Mouse (Mus musculus) ovary, postnatal 10 days (tissue): ENCODE measurements around the gene Lrrc19.
"Not testable (repeated sequence)": the region's sequence is repeated elsewhere in the genome, so short reads cannot be mapped to it uniquely, and the experiment has no call there.

Experiments used
- DNase-seq: peaks from one replicate; pipeline ENCODE4 v3.0.0; 2022; ENCODE audit warnings: low spot score

Lrrc19 gene

DNA sequence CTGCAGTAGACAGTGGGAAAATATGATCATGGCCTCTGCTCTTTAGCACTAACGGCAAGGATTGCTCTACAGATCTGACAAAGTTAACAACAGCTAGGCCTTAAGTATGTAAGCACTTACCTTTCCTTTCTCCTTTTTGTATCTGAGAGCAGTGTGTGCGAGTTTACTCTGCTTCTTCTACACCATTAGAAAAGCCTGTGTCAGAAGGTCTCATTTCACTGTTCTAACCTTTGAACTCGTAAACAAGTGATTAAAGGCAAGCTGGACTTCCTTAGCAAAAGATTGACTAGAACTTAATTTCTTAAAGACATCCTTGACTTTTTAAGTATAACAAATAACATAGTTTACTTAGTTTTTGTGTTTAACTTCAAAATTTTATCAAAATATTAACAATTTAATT is at the start of gene Lrrc19:
TSS of gene Lrrc19 (minus strand) at position 225 of the 400 bp plus-strand sequence.
- DNase-seq = no peak

DNA sequence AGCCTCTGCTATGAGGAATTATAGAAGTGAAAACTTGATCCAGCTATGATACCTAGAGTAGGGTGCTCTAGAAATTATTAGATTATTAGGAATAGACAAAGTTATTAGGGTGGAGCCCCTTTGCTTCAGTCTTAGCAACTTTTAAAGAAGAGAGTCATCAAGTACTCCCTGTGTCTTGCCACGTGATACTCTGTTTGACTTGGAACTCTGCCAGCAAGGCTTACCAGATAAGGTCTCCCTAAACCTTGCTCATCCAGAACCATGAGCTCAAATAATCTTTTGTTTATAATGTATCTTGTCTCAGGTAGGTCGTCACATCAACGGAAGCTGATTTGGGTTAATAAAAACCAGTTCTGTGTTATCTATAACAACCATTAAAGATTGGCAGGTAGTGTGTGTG is 46.4 kb upstream of the Lrrc19 start:
- DNase-seq = no peak

DNA sequence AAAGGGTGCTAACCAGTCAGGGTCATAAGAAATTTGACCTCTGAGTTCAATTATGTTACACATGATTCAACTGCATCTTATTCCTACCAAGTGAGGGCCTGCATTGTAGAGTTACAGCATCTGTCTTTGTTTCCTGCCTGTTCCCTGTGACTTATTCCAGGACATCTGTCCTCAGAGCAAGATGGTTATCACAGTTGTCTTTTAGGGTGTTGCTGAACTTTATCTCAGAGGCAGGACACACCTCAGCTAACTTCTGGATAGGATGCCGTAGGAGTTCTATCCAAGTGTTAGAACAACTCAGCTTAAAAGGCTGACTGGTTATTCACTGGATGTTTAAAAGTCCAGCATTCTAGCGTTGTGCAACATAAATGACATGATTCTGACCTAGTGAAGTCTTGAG is 42.2 kb upstream of the Lrrc19 start:
- DNase-seq = no peak

DNA sequence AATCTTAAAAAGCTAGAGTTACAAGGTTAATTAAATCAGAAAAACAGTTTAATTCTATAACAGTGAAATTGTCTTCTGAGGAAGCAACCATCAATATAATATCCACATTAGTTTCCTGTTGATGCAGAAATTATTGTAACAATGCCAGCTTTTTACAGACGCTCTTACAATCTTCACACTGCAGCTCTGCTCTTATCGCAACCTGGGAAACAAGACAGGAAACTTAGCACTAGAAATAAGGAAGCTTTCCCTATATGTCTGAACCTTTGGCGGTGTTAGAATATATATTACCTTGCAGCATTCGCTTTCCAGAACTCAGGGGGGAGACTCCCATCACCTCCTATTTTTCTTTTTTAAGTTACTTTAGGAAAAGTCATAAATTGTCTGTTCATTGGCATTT is 41.1 kb upstream of the Lrrc19 start:
- DNase-seq = no peak

DNA sequence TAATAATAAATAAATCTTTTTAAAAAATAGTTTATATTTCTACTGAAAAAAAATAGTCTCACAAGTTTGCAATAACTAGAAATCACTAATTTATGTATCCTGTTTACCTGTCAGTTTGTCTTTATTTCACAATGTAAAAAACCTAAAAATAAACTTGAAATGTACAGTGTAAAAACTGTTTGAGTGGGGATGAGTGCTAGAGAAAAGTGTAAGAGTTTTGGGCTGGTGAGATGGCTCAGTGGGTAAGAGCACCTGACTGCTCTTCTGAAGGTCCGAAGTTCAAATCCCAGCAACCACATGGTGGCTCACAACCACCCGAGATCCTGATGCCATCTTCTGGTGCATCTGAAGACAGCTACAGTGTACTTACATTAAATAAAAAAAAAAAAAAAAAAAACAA is 39.9 kb upstream of the Lrrc19 start:
- not testable (repeated sequence) for DNase-seq

DNA sequence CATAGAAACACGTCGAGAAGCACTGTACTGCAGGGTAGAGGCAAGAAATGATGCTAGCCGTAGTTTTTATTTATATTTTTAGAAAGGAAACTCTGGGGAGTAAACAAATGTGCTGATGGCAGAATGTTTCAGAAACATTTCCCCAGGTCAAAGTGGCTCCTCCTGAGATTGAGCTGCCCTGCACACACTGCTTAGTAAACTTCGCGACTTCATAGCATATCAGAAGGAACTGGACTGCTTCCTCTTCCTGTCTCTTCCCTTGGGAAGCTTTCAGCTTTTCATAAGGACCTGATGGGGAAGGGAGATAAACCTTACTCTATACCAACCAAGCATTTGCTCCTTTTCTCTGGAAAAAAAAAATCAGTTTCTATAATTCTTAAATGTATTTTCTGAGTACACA is 33.4 kb upstream of the Lrrc19 start:
- DNase-seq = no peak

DNA sequence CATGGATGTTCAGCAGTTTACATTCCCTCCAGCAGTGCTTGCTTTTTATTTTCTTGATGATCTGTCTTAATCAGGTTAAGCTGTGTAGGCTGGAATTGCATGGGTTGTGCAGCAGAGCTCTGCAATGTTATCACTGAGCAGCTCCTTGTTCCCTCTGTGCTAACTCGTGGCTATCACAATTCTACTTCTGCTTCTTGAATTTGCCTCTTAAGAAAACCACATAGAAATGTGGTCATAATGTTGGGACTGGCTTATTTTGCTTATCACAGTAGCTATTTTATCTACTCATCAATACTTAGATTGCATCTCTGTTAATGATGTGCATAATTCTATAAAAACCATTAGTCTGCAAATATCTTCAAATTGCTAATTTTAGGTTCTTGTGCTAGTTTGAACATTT is 32.1 kb upstream of the Lrrc19 start:
- no peak for DNase-seq

DNA sequence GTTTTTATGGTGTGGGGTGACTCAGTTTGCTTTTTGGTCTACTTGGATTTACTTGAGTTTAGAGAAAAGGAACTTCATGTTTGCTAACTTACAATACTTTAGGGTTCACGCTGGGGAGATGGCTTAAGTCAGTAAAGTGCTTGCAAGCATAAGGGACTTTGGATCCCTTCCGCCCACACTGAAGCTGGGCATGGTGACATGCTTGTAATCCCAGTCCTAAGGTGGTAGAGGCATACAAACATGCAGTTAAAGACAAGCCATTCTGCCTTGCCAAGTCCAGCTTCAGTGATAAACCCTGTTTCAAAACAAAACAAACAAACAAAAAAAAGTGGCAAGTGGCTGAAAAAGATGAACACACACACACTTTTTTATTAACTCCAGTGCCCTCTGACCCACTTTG is 31.2 kb upstream of the Lrrc19 start:
- no peak for DNase-seq

DNA sequence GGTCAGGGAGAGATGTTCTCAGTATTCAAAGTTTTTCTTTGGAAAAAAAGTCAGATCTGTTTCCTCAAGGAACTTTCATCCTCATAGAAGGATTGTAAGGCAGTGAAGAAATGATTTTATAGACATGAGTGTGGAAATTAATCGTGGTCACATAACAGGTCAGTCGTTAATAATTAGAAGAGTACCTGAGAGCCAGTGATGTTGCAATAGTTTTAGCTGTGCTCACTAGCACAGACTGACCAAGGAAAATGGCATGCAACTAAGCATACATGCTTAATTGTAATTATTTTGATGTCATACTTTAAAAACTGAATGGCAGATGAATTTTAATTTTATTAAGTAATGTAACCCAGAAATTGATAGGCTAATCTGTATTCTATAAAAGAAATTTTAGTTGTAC is 30.7 kb upstream of the Lrrc19 start:
- DNase-seq = no peak

DNA sequence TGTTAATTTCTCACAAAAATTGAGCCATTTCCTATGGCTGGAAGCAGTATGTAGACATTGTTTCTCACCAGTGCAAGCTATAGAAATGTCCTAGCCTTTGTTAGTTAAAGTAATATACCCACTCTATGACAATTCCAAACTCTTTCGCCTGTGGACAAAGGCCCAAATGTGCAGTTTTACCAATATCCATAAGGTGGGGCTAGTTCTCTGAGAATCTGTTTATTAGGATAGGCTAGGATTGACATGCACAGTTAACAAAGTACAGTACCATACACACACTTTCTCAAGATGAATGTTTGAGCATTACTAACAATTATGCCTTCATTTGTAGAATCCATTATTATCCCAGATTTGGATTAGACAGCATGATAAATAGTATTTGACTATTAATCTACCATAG is 19.8 kb upstream of the Lrrc19 start:
- no peak for DNase-seq

DNA sequence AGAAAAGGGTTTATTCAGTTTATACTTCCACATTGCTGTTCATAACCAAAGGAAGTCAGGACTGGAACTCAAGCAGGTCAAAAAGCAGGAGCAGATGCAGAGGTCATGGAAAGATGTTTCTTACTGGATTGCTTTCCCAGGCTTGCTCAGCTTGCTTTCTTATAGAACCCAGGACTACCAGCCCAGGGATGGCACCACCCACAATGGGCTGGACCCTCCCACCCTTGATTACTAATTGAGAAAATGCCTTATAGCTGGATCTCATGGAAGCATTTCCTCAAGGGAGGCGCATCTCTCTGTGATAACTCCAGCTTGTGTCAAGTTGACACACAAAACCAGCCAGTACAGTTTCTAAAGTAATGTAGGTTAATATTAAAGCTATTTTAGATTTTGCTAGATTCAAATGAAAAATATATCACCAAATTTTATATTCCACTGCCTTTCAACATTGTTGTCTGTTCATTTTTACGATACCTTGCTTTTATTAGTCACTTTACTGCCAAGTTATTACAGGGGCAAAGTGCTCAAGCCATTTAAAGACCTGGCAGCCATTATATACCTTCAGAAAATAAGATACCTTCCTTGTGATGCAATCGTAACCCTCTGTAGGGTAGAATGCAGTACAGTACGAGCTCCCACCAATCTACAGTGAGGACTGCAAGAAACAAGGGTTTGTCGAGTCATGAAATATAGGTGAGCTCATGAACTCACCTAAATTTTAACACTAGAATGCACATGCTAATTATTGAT is 657 bp upstream of the Lrrc19 start:
- DNase-seq = not testable (repeated sequence)

DNA sequence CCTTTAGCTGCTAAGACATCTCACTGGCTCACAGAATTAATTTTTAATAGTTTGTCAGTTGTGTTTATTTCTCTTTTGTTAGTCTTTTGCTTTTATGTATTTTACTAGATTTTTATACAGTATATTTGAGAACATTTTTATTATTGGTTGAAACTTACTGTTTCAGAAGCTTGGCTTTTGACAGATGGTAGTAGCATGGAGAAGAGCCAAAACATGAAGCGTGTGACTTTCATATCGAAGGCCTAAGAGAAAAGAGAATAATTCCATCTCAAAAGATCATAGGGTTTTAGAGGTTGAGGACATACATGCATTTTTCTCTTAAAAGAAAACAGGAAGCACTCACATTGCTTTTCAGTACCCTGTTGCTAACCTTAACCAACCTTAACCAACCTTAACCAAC is 6.8 kb downstream of the Lrrc19 start:
- DNase-seq = no peak

DNA sequence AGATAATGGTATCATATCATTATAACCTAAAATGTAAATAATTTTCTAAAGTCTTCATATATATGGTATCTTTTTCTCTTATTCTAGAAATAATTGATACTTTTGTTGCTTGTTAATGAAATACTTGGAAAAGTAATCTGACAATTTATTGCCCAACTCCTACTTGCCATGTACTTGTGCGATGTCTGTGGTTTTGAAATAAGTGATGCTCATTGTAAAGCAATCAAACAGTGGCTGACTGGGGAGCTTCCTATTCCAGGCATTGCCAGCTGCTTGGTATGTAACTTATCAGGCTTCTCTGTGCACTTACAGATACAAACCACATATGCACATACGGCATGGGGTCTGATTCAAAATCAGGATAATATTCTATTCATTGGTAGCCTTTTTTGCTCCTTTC is 29.9 kb downstream of the Lrrc19 start:
- no peak for DNase-seq

DNA sequence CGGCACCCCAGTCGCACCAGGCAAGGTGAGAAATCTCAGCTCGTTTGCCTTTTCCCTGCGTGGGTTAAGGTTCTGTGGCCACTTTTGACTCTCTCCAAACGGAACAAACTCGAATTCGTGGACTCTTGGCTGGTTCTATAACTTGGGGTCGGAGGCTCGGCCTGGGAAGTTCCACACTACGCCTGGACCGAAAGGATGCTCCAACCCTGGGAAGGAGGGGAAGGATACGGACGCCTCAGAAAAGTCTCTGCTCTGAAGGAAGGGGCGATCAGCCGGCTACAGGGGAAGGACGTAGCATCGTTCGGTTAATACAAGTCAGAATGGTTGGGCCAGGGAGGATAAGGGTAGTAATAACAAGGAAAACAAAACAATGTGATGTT is 35.3 kb downstream of the Lrrc19 start:
- no peak for DNase-seq

DNA sequence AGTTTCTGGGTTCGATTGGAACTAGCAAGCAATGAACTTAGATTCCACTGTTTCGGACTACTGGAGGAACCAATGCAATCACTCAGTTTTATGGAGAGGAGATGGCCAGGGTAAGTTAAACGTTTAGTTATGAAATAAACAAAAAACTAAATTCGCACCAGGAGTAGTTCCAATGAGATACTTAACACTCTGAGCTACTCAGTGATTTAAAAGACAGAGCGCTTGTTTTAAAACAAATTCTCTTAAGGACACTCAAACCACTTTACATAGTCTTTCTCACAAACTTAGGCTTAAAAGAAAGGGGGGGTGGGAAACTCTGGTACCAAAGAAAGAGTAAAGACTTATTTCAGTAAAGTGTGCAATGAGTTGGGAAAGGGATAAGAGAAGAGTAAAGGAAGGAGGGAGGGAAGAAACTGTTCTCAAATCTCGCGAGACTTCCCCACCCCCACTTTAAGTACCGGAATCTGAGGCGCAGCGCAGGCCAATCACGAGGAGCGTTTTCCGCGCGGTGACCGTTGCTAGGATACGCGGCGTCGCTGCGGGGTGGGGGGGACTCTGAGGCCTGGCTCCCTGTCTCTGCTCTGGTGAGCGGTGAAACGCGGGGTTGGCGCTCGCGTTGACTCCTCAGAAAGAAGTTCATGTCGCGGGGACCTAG is 35.8 kb downstream of the Lrrc19 start, which contains the start of gene Ift74:
TSS of gene Ift74 (plus strand) at position 520 of the 655 bp plus-strand sequence.
- DNase-seq = peak; percentile 71

DNA sequence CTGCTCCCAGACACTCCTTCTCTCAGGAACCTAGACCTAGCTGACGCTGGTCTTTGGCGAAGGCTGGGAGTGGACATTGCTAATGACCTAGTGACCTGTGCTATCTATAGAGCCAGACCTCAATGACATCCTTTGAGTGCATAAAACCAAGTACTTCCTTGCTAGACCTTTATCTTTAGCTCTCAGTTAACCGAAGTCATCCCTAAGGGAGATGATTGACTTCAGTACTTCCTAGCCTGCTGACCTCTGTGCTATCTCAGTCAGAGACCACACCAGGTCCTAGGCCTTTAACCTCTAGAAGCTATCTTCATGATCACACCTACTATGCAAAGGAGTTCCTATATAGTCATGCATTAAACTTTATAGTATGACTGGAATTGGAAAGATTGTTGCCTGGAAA is 39.6 kb downstream of the Lrrc19 start:
- no peak for DNase-seq

DNA sequence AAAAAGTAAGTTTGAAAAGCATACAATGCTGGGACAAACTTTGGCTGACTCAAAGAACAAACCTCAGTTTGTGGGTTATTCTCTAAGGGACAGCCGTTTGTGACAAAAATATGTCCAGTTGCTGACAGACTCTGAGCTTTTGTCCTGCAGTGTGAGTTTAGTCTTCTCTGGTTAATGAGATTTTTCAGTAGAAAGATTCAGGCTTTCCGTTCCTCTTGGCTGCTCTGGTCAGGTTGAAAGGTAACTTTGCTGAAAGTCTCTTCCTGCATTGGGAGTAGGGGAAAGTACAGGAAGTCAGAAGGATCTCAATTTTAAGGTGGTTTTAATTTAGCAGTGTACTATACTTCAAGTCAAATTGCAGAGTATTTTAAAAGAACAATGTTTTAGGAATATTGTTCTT is 44.4 kb downstream of the Lrrc19 start:
- no peak for DNase-seq

DNA sequence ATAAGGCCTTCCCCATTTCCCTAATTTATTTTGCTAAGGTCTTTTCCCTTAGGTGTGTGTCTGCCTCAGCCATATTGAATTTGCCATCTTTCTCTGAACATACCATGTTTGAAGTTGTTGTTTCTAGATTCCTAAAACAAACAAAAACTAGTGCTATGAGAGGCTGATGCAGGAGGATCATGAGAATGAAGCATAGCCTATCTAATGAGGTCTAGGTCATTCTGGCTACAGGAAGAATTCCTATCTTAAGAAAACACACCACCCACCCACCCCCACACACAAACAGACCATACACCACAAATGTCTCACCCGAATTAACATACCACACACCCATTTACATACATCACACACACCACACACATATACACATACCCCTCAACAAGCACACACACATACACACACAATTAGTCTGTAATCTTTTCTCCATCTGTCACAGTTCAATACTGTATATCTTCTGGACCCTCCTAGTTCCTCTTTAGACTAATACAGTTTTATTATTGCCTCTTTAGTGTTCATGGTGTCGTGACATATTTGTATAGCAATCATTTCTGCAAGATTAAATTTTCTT is 45.4 kb downstream of the Lrrc19 start:
- no peak for DNase-seq

DNA sequence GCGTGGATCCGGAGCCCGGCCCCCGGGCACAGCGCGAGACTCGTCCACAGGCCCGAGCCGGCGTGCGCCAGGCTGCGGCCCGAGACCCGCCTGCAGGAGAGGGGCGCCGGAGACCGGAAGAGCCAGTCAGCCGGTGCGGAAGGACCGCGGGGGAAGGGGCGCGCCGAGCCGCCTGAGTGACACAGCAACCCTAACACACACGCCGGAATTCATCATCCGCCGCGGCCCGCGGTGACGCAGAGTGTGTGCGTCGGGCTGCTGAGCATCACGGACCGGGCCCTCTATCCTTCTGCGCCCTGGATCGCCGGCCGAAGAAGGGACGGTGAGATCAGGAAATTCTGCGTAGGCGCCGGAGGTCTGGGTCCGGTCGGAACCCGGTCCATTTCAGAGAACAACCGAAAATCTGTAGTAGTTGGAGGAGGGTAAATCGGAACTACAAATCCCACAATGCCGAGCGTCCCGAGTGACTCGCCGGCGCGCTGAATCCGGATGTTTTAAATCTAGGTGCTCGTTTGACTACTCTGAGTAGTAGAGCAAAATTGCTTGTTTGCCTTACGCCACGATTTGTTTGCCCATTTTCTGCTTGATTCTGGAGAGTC is 46.8 kb downstream of the Lrrc19 start, which contains the start of gene Plaa:
TSS of gene Plaa (minus strand) at position 214 of the 599 bp plus-strand sequence.
- peak; percentile 80 for DNase-seq

DNA sequence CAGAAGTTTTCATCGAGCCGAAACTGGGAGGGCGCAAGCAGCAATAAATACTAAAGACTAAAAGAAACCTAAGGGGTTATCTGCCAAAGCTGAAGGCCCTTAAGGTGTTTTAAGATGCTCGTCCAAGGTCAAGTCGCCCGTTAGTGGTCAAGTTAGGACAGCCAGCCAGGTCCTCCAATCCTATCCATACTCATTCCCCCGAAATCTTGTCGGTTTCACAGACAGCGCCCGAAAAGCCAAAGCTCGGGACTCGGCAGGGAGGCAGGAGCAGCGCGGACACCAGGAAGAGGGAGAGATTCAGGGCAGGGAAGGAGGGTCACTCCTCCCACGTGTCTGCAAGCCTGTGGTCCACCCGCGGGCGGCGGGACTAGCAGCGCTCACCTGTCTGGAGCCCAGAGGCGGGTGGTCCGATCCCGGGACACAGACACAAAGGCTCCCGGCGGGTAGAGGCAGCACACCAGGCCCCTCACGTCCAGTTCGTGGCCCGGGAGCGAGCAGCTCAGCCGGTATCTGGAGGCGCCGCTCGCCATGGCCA is 47.4 kb downstream of the Lrrc19 start:
- no peak for DNase-seq

DNA sequence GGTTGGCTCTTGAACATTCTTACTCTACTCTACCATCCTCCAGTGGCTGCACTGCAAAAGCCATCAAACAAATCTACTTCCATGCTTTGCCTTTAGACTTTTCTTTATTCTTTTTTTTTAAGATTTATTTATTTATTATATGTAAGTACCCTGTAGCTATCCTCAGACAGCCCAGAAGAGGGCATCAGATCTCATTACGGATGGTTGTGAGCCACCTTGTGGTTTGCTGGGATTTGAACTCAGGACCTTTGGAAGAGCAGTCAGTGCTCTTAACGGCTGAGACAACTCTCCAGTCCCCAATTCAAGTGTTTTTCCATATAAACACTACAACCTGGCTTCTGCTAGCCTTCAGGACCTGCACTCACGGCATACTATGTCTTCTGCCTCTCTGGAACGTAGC is 48.5 kb downstream of the Lrrc19 start:
- no peak for DNase-seq

DNA sequence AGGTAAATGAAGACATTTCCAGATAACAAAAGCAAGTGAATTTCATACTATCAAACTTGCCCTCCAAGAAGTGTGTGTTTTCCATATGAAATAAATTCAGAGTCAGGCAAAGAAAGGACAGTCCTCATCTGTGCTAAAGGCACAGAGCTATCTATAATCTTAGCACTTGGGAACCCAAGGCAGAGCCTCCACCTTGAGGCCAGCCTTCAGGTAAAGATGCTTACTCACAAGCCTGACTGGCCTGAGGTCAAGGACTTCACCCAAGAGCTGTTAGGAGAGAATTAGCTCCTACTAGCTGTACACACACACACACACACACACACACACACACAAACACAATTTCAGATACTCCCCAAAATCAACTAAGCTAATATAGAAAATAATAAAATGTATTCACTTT is 57.2 kb downstream of the Lrrc19 start:
- DNase-seq = no peak
